Mouse (Mus musculus) hindlimb bud, embryonic 11.5 days (tissue): ENCODE measurements around the gene Gadd45b.

ENCODE experiments used
- DNase-seq: peaks from one replicate; pipeline ENCODE4 v3.0.0-alpha.2; 2012; ENCODE audit warnings: low read depth, low spot score; ENCODE audit errors: extremely low spot score

The Gadd45b gene

GRCm38 (mm10) chr10:80954415-80954814, 24.5 kb downstream of the Gadd45b start:
- DNase-seq: no peak

GRCm38 (mm10) chr10:80954843-80955242, 25.0 kb downstream of the Gadd45b start:
- no peak for DNase-seq

- no peak for DNase-seq
Measured at GRCm38 (mm10) chr10:80955536-80955935, 25.7 kb downstream of the Gadd45b start.

DNA sequence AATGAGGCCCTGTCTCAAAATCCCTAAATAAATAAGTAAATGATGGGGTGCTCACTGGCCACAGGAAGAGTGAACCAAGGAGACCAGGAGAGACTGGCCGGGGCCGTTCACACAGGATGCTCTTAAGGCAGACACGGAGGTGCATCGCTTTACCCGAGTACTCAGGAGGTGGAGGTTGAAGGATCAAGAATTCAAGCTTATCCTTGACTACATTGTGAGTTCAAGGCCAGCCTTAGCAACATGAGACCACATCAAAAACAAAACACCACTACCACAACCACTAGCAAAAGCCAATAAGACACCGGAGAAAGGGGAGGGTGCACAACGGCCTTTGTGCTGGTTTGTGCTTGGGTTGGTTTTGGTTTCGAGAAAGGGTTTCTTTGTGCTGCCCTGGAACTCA, 26.5 kb downstream of the Gadd45b start:
- DNase-seq: no peak

DNA sequence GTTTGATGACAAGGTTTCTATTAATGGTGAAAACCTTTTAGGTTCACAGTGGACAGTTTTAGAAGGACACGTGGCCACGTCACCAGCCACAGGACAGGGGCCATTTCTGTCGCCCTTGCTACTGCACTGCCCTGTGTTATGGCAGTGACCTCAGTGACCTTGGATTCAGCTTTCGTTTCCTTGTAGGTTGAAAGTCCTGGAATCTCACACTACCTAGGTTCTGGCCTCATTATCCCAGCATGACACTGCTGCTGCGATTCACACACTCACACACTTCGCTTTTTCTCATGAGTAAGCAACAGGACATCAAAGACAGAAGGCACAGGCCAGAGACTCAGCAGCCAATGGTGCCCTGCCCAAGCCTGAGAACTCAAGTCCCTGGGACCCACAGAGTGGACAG, 27.0 kb downstream of the Gadd45b start:
- DNase-seq: no peak

- DNase-seq: no peak
Measured at GRCm38 (mm10) chr10:80957791-80958190, 27.9 kb downstream of the Gadd45b start.

DNA sequence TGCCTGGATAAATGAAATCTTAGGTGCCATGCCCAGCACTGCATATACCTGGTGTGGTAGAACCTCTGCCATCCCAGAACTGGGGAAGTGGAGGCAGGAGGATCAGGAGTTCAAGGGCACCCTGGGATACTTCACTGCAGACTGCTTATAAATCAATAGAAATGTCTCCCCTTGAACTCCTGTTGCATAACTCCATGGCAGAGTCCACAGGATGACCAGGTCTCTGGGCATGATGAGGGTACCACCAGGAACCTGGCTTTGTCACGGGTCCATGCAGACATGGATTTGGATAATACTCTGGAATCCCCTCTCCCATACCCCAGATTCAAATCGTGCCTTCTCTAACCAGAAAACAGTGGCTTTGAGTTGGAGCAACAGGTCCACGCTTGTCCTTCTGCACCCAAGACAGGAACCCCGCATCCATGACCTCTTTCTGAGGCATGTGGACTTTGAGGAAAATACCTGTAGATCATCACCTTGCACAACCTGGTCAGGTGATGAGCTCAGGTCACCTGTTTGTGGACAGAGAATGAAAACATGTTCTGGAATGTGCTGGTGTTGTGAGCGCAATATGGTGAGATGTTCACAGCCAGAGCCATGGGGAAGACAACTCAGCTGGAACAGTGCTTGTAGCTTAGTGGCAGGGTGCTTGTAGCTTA, 29.2 kb downstream of the Gadd45b start:
- no peak for DNase-seq

DNA sequence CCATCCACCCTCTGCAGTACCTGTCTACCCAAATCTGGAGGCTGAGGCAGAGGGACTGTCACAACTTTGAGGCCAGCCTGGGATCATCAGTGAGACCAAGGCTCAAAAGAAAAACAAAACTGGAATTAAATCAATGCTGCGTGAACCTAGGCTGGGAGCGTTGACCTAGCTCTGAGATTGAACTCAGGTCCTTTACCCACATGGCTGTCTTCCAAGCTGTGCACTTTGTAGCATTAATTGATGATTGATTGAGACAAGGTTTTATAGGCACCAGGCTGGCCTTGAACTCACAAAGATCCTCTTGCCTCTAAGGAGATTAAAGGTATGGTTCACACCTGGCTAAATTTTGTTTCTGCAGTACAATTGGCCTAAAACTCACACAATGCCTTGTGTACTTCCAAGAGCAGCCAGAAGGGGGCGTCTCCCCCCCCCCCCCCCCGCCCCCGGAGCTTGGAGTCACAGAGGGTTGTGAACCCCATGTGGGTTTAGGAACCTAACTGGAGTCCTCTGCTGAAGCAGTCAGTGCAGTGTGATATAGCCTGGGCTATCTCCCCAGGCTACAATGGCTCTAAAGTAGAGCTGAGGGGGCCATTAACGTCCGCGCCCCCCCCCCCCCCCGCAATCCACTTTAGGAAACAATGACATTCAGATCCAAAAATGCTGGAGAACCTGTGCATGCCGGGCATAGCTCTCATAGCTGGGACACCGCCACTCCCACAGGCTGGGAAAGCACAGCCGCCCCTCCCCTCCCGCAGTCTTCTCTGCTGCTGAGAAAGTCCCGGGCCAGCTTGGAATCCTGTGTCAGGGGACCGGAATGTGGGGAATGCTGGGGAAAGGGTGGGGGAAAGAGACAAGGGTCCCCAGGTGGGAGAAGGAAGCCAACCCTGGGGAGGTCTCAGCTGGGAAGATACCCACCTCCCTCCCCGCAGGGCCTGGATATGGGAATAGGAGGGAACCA, 31.0 kb downstream of the Gadd45b start:
- no peak for DNase-seq

- no peak for DNase-seq
Measured at GRCm38 (mm10) chr10:80962051-80962472, 32.2 kb downstream of the Gadd45b start.

DNA sequence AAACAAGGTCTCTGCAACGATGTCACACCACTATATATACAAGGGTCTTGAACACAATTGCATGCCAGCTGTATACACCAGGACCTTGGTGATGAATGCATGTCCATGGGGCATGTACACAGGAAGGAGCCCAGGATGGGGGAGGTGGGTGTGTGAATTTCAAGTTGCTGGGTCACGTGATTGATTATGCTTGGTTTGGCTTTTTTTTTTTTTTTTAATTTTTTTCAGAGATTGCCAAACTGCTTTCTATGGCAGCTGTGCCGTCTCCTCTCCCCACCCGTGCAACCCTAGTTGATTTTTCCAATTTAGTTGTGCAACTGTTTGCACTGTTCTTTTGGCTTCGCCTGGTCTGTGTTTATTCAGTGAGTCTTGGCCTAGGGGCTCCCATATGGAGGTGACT, 32.7 kb downstream of the Gadd45b start:
- no peak for DNase-seq

DNA sequence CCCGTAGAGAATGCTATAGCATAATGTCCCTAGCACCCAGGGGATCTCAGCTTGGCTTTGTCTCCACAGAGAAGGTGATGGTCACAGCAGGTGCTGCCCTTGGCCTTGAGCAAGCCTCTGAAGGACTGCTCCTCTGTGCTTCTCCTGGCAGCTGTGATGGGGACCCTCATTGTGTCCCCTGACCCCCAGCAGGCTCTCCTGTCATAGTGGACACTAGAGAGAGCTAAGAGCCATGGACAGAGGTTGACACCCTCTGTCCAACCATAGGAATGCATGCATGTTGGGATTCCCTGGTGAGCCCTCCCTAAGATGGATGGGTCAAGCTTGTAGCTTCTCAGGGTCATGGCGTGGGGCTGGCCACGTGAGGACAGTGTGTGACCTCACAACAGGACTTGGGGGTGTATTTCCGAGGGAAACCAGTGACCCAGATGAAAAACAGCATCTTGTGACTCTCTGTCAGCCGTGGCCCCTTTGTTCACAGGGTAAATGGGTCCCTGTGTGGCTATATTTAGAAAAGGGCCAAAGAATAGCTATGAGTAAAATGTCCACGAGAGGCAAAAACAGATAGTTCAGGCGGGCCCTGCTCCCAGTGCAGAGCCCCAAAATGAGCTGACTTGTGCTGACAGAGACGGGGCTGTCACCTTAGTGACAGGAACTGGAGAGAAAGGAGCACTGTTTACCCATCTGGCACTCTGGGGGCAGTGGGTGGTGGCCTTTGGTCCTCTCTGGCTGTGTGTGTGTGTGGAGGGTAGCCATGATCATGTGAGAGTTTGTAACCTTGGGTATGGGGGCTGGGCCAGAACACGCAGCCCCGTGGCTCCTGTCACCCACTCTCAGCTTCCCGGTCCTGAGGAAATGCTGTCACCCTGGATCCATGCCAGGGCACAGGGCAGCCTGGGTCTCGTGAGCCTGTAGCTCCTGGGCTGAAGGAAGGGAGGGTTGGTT, 33.4 kb downstream of the Gadd45b start:
- no peak for DNase-seq

DNA sequence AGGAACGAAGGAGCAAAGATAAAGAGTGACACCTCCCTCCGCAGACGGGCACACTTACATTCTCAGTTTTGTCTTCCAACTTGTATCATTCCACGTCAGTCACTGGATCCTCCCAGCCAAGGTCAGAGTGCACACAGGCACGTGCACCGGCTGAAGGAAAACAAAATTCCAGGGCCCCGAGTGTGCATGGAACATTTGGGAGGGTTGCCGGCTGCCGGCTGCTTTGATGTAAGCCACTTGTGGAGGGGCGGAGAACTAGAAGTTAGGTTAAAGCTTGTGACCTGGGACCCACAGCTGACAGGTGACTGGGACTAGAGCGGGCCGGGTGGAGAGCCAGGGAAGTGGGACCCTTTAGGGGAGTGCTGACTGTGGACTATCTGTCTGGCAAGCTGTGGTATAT, 36.4 kb downstream of the Gadd45b start:
- DNase-seq: no peak

- no peak for DNase-seq
Measured at GRCm38 (mm10) chr10:80967101-80967656, 37.3 kb downstream of the Gadd45b start.

DNA sequence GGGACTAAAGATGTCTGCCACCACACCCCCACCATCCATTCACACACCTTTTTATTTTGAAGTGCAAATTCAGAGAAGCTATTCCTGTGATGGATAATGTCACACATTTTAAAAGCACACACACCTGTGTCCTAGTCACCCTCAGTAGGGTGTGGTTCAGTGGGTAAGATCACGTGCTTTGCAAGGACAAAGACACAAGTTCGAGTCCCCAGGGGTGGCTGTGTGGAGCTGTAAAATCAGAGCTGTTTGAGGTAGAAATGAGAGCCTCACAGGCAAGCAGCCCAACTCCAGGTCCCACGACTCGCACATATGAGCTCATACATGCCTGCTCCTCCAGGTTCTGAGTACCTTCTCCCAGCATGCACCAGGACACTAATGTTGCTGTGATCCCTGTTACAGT, 38.2 kb downstream of the Gadd45b start:
- no peak for DNase-seq

- DNase-seq: no peak
Measured at GRCm38 (mm10) chr10:80969298-80969697, 39.4 kb downstream of the Gadd45b start.

DNA sequence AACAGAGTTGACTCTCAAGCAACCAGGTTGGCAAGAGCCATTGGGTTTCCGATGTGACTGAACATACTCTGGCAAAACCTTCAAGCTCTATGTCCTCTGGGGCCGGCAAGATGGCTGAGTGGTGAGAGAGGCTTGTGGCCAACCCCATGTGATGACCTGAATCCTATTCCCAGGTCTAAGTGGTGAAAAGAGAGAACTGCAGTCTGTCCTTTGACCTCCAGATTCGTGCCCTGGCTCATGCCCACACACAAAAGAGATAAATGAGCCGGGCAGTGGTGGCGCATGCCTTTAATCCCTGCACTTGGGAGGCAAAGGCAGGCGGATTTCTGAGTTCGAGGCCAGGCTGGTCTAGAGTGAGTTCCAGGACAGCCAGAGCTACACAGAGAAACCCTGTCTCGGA, 40.3 kb downstream of the Gadd45b start:
- no peak for DNase-seq

DNA sequence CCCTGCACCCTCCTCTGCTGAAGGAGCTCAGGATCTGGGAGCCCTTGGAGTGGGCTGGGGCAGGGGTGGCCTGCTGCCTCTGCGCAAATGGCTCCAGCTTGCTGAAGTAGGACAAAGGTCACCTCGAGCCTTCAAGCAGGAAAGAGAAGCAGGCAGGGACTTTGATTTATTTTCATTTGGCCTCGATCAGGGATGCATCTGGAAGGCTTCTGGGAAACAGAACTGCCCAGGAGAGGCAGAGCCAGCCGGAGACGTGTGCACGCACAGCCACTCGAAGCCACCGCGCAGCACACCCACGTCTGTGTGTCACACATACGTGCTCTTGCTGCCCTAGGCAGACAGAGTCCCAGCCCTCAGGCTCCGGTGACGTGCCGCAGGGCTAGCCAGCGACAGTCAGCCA, 41.7 kb downstream of the Gadd45b start:
- no peak for DNase-seq

DNA sequence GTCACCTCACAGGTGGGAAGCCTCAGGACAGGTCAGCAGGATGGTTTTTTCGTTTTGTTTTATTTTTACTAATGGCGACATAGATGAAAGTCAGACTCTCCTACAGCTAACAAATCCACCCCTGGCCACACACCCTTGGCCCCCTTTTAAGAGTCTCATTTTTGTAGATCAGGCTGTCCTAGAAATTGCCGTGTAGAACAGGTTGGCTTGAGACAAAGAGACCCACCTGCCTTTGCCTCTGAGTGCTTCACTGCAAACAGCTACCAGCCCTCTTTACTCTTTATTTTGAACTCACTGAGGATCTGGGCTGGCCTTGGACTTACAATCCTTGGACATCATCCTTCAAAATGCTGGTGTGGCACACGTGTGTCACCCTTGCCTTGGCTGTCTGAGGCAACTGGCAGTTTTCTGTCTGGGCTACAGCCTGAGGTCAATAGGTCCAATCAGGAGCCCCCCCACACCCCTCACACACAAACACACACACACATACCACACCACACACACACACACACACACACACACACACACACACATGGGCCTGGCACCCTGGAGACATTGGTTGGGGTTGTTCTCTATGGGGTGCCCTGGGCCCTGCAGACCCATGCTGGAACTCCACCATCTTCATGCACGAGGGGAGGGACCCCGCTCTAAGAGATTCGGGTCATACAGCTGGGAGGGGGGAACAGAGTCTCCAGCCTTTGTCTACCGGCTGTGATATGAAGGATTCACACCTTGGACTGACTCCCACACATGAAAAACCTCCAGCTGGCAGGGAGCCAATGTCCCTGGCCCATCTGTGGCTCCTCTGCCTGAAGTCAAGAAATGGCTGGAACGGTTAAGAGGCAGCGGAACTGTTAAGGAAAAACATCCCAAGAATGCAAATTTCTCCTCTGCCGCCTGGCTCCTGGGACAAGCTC, 42.5 kb downstream of the Gadd45b start:
- DNase-seq: no peak

DNA sequence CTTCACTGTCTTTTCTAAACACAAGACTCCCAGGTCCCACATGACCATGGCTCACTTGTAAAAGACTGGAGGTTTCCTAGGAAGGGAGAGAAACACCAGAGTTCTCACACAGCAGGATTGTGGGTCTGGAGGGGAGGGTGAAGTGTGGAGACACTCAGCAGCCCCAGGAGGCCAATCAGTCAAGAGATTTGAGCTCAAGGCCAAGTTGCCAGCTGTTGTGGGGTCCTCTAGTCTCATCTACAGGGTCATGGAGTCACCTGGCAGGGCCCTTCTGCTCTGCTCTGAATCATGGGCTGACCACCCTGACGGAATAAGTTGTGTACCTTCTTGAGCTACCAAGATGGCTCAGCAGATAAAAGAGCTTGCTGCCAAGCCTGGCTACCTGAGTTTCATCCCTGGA, 43.8 kb downstream of the Gadd45b start:
- DNase-seq: no peak

DNA sequence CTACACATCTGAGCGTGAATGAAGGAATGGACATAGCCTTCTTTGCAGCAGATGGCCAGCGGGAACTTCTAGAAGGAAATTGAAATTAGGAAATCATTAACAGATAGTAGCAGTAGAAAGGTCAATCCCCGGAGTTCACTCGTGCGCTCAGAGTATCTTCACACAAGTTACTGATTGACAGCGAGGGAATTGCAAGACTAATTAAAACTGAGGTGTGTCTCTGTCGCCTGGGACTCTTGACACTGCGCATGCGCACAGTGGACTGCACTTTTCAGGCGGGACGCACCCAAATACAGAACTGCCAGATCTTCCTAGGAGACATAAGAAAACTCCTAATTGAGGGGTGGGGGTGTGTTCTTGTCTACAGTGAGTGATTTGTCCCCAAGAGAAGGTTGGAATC, 45.6 kb downstream of the Gadd45b start:
- no peak for DNase-seq
